Mouse (Mus musculus) layer of hippocampus, adult 9-10 months (tissue): Measurements from ENCODE around the gene Sval1.

Experiments
- DNase-seq: peaks from one replicate; pipeline ENCODE4 v3.0.0; 2022; ENCODE audit warnings: low spot score

Sval1 gene

DNA sequence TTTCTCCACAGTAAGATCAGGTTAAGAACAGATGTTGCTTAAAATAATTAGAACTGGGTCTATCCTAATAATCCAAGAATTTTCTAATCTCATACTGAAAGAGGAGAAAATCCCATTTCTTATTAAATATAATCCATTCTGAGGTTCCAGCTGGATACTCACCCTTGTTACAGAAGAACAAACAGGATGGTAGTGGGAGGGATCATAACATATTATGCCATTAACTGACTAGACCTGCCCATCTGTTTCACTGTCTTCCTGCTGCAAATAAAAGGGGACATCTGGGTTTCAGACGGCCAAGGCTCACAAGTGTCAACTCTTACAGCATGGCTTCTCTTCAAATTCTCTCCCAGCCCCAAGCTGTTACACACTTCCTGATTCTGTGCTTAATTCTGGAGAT, at the start of gene Sval1:
TSS of gene Sval1 (plus strand) at position 301 of the 400 bp plus-strand sequence.
- DNase-seq: no peak

DNA sequence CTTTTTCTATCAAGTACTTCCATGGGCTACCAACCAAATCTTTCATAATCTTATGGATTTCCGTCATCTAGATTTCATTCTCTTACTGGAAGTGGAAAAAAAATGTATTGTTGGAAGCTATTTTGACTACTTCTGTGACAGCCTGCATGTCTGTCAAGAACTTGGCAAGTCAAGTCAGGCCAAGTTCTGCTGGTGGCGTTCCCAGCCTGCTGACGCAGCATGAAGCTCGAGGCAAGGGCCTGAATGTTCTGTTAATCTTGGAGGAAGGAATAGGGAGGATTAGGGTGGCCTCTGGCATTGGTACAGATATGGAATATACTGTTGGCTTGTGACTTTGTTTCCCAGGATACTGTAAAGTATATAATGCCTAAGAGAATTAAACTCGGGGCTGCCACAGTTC, 39.8 kb upstream of the Sval1 start:
- no peak for DNase-seq

DNA sequence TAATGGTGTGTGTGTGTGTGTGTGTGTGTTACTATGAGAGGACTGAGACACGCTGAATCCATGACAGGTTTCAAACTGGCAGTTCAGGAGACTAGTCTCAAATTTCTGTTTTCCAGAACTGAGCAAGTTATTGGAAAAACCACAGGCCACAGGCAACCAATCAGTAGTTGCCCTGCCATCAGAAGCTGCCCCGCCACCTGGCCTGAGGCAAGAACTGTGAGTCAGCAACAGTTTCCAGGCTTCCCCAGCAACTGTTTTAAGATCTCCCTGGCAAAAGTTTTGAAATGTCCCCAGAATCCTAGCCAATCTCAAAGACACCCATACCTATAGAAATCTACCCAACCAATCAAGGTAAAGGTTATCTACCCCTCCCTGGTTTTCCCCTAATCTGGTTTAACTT, 36.5 kb upstream of the Sval1 start:
- DNase-seq: no peak

DNA sequence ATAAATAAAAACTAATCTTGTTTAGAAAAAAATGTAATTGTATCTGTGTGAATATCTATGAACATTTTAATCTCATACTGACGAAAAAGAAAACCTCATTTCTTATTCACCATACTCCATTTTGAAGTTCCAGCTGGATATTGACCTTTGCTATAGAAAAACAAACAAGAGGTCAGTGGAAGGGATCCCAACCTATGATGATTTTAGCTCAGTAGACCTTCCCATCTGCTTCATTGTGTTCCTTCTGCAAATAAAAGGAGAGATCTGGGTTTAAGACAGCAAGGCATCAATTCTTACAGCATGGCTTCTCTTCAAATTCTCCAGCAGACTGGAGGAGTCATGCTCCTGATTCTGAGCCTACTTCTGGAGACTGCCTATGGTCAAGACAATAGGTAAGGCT, 16.4 kb downstream of the Sval1 start, which contains the start of gene Sval3:
TSS of gene Sval3 (plus strand) at position 301 of the 400 bp plus-strand sequence.
- no peak for DNase-seq
